Mouse (Mus musculus) T-helper 17 cell (primary cell): ENCODE measurements around the gene Cops4.

Experiments used
- in situ Hi-C, 2 experiments: fragments of 300-600 bp; cut with MboI, MseI; formaldehyde crosslinking; loops; 1 replicate in 1 of 2; 2 replicates in 1 of 2; pipeline ENCODE4 v1.15.1; 2025; ENCODE audit warnings: high pct_unique_total_duplicates in 2 of 2

The Cops4 gene

GRCm38 (mm10) chr5:100574771-100575170, 56.7 kb downstream of the Cops4 start:
- in situ Hi-C loops, result loop anchor here (5.0 to 25.0 kb wide), 3 partner anchors 88 to 937 kb away; no protein-coding TSS in a partner anchor

- in situ Hi-C loops, result loop anchor here in 1 of 2 experiments (10.0 to 25.0 kb wide), 2 partner anchors 336 to 942 kb away; no protein-coding TSS in a partner anchor
These were observed 60.8 kb downstream of the Cops4 start for GRCm38 (mm10) chr5:100578863-100579411.

- in situ Hi-C loops, result loop anchor here in 1 of 2 experiments (25.0 kb wide), 1 partner anchor 945 kb away; no protein-coding TSS in a partner anchor
These were observed 63.7 kb downstream of the Cops4 start for GRCm38 (mm10) chr5:100581622-100582434.

- in situ Hi-C loops, result loop anchor here in 1 of 2 experiments (25.0 kb wide), 1 partner anchor 945 kb away; no protein-coding TSS in a partner anchor
These were observed 64.3 kb downstream of the Cops4 start for GRCm38 (mm10) chr5:100582435-100582826.

GRCm38 (mm10) chr5:100583066-100583465, 65.0 kb downstream of the Cops4 start:
- in situ Hi-C loops, result loop anchor here in 1 of 2 experiments (25.0 kb wide), 1 partner anchor 946 kb away; no protein-coding TSS in a partner anchor

- in situ Hi-C loops, result loop anchor here in 1 of 2 experiments (25.0 kb wide), 1 partner anchor 948 kb away; no protein-coding TSS in a partner anchor
These were observed 67.1 kb downstream of the Cops4 start for GRCm38 (mm10) chr5:100585206-100585644.

DNA sequence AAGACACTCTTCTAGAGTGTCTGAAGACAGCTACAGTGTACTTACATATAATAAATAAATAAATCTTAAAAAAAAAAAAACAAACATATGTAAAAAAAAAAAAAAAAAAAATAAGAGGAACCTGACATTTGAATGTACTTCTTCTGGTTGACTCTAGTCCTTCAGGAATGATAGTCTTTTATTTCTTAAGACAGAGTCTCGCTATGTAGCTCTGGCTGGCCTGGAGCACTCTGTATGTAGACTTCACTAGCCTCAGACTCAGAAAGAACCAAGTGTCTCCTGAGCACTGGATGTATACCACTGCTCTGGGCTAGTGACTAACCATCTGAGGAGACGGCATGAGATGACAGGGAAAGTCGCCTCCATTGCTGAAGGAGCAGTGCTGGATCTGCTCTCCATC, 67.5 kb downstream of the Cops4 start:
- in situ Hi-C loops, result loop anchor here in 1 of 2 experiments (25.0 kb wide), 1 partner anchor 948 kb away; no protein-coding TSS in a partner anchor

- in situ Hi-C loops, result loop anchor here in 1 of 2 experiments (25.0 kb wide), 1 partner anchor 950 kb away; no protein-coding TSS in a partner anchor
These were observed 69.0 kb downstream of the Cops4 start for GRCm38 (mm10) chr5:100587136-100587535.

DNA sequence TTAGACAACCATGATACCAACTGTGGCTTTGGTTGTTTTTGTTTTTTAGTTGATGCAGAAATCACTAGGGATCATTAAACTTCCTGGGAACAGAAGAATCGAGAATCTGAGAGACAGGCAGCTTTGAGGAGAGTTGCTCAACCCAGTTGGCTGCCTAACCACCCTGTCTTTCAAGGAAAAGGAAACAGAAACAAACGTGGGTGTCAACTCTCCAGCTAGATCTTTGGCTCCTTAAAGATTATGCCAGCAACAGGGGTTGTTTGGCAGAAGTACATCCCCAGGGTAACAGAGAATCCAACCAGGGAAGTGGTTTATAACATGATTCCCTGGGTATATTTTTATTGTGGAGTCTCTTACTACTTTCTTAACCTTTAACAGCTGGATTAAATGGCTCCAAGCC, 69.5 kb downstream of the Cops4 start:
- in situ Hi-C loops, result loop anchor here in 1 of 2 experiments (25.0 kb wide), 1 partner anchor 950 kb away; no protein-coding TSS in a partner anchor

DNA sequence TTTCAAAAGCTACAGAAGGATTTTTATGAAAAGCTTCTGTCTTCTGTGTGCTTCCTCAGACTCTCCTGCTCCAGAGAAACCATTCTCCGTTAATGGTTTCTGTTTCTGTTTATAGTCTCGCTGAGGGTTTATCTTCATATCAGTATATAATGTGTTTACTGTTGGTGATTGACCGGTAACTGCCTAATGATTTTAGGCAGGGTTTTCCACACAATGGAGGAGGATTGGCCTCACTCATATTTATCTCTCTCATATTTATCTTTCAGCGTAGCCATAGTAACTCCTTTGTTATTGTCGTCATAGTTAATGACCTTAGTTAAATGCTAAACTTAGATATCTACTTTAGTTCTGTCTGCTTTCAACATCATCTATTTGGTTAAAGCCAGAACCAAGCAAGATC, 72.4 kb downstream of the Cops4 start:
- in situ Hi-C loops, result loop anchor here in 1 of 2 experiments (25.0 kb wide), 1 partner anchor 953 kb away; no protein-coding TSS in a partner anchor

DNA sequence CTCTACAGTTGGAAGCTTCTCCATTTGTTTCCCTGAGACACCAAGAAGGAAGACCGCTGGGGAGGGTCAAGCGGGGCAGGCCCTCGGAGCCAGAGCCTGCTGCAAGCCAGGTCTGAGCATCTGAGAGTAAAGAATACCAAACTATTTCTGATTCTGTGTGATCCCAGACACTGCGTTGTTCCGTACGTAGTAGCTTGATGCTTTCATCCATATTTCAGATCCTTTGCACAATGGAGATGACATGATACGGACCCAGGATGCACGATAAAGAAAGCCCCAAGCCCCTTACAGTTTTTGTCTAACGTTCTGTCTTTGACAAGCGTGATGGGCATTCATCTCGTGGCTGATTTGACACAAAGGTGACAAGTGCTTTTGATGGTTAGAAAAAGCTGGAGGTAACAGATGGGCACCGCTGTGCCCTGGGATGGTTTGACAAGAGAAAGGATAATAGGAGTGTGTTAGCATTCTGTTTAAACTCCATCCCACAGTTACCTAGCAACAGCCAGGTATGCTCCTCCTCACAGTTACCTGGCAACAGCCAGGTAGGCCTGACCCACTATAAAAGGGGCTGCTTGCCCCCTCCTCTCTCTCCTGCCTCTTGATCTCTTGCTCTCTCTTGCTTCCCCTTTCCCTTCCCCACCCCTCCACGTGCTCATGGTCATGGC, 76.8 kb downstream of the Cops4 start:
- in situ Hi-C loops, result loop anchor here in 1 of 2 experiments (25.0 kb wide), 1 partner anchor 958 kb away; no protein-coding TSS in a partner anchor

DNA sequence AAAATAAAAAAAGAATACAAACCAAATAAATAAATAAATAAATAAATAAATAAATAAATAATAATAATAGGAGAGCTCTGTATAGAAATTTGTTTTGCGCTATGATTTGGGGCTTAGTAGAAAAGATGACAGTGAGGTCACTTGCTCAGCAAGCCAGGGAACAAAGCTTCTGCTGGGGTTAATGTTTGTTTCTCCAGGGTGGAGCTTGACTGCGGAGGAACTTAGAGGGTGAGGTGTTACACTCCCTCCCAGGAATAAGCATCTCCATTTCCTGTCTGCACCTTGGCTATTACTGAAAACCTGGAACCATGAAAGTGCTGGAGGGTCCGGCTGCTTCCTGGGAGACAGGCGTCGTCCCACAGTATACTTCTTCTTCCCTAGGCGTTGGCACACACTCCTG, 77.9 kb downstream of the Cops4 start:
- in situ Hi-C loops, result loop anchor here in 1 of 2 experiments (25.0 kb wide), 1 partner anchor 959 kb away; no protein-coding TSS in a partner anchor
